Mouse (Mus musculus): ENCODE data around the gene Rnft2.

Rnft2 gene

DNA sequence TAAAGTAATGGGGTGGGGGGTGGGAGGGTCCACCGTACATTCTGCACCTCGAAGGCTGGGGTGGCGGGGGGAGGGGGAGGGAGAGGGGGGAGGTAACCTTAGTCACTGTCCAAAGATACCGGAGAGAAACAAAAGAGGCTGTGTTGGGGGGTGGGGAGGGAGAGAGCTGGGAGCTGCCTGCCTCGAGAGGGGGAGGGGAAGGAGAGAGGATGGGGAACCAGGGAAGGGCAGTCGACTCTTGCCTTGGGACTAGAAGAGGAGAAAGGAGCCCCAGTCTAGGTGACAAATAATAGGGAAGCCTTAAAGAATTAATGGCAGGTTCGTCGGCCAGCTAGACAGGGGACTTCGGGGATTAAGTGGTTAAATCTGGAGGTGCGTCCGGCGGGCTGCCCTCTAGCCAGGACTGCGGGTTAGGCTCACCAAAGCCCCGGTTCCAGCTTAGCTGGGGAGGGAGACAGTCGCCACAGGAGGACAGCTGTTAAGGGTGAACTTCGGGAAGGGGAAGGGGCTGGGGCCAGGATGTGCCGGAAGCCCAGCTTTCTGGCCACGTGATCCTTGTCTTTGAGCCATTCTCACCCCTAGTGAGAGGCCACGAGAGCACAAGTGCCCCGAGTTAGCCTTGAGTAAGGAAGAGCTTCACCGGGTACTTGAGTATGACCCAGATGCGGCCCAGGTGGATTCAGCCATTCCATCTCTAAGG lies 70.5 kb downstream of the Rnft2 start:
- peak; percentile 55 for DNase-seq (ENCODE audit: extremely low spot score)

DNA sequence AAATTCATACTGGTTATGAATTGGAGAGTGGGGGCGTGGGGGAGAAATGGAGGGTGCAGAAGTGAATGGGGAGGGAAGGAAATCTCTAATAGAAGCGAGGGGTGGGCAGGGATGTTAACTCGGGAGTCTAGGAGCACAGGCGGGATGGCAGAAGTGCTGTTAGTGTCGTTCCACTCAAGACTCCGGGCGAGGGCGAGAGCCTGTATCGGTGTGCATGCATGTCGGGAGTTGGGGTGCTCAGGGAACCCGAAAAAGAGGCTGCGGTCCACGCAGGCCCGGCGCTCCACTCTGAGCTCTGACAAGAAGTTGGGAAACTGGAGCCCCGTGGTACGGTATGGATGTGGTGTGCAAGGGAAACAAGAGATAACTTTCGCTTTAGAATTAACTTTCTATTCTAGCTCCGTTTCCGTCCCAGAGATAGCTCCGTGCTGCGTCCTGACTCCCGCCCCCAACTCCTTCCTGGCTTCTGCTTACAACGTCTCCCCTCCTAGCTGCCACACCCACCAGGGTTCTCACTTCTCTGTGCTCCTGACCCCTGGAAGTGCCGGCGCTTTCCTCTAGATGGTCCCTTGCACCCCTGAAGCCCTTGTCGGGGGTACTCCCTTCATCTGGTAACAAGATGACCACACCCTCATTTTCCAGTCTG lies 72.7 kb downstream of the Rnft2 start:
- peak; percentile 35 for DNase-seq (ENCODE audit: extremely low spot score)

DNA sequence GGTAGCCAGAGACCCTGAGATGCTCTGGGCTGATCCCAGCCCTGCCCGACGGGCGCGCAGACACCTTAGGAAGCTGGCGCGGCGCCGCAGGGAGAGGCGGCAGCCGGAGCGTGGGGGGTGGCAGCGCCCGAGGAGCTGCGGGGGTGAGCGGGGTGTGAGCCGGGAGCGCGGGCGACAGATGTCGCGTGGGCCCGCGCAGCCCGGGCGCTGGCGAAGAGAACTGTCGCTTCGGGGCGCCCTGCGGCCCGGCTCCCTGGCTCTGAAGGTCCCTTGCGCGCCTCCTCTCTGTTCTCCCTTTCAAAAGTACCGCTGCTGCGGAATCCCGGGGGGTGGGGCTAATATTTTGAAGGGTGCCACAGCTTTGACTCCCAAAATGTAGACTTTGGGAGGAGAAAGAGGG lies 73.3 kb downstream of the Rnft2 start:
- no peak for DNase-seq (ENCODE audit: extremely low spot score)

DNA sequence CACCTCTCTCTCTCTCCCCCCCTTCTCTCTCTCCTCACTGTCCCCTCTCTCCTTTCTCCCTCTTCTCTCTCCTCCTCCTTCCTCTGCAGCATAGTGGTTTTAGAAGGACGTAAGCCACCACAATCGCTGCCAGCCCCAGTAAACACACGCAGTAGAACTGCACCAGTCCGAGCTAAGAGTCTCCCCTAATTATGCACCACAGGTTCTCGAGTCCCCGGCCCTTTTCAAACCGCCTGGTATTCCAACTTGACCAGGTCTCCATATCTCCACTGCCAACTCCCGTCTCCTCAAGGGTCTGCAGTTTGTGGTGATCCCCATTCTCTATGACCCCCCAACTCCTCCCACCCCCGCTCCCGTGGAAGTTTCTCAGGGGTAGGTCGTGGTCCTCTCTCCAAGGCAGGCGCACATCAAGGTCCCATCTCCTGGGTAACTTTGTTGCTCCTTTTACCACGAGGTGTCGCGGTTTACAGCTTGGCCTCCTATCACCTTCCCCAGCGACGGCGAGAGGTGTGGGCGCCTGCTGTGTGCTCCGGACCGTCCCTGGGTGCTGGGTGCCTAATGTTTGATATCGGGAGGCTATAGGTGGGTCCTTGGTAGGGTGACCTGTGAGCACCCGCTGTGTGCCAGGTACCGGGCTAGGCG lies 73.9 kb downstream of the Rnft2 start:
- peak; percentile 53 for DNase-seq (ENCODE audit: extremely low spot score)

DNA sequence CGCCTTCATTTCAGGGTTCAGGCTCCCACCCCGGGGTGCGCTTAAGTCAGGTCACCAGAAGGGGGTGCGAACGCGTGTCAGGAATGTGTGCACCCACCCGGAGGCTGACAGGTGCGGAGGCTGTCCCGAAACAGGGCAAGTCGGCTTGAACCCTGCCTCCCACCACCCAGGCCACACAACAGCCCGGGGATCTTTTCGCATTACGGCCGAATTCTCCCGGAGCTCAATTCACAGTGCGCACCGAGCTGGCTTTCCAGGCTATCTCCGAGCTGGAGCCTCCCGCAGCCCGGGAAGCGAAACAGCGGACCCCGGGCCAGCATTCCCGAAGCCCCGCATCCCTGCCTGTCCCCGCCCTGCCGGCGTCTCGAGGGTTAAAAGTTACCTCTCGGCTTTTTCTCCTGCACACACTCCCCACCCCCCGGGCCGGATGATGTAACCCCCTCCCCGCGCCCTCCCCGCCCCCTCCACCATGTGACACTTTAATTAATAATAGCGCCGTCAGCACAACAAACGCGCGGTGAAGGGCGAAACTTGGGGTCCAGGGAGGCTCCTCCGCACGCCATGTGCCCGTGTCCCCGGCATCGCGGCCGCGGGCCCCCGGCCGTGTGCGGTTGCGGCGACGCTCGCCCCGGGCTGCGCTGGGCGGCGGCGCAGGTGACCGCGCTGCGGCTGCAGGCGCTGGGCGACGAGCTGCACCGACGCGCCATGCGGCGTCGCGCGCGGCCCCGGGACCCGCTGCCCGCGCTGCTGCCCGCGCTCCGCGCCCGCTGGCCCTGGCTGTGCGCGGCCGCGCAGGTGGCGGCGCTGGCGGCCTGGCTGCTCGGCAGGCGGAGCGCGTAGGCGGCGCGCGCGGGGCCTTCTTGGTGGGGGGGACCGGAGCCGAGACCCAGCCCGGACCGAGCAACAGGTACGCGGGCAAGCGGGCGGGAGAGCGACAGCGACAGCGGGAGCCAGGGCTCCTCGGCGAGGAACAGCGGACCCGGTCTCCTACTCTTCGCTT lies 75.4 kb downstream of the Rnft2 start:
- DNase-seq (ENCODE audit: extremely low spot score), result peak; percentile 42

DNA sequence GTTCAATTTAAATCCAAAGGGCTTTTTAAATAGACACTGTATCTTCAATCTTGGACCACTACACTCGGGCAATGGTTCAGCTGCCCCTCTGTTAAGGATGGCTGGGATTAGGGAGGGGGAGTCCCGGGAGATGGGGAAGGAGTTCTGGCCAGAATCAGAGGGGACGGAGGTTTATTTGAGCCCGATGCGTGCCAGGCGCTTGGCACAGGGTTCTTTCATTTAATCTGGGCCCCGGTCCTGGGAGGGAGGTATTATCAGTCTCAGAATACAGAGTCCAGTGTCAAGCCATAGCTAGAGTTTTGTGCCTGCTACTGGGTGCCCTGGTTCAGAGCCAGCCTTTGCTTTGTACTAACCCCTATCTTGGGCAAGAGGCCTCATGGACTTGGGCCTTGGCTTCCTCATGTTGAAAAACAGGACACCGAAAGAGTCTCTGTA lies 77.3 kb downstream of the Rnft2 start:
- DNase-seq (ENCODE audit: extremely low spot score), result no peak

DNA sequence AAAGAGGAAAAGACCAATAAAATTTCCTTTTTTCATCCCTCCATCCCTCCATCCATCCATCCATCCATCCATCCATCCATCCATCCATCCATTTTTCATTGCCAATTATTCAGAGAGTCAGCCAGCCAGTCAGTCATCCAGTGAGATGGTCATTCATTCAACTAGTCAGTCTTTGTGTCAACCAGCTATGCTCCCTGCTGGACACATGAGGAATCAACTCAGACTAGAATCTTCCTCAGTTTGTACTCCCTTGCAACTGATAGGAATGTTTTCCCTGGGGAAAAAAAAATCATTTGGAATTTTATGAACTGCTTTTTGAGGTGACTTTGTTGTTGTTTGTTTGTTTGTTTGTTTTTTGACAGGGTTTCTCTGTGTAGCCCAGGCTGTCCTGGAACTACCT lies 79.5 kb downstream of the Rnft2 start:
- no peak for DNase-seq (ENCODE audit: extremely low spot score)

DNA sequence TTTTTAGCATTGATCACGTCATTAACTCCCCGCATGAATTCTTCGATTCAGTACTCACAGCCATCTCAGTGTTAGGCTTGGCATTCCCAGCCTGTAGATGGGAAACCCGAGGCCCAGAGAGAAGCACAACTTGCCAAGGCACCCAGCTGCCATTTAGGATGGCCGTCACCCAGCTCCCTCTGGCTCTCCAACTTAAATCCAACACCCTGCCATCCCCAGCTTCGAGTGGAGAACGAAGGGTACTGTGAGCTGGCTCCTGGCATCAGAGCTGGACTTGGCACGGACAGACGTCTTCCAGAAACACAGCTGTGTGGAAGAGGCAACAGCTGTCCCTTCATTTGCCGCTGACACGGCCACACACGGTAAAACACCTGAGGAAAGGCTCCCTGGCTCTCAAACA lies 80.3 kb downstream of the Rnft2 start, which contains the start of gene Hrk:
Hrk (plus strand) TSS at position 68 of the 400 bp plus-strand sequence.
- DNase-seq (ENCODE audit: extremely low spot score), result no peak

DNA sequence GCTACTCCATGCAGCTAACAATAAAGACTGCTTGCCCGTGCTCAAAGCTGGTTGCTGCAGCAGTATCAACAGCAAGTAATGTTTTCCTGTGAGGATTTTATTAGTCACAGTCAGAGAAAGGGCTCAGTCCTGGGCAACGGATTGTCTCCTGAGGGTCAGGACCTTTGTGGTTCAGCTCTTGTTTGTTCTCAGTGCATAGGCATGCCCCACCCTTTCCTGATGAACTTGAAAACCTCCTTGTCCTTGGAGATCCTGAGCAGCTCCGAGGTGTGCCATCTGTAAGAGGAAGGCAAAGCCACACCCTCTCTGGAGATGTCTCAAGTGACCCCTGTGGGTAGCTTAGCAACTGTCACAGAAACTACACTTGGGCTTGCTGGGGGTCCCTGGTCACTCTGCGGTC lies 84.2 kb downstream of the Rnft2 start:
- no peak for DNase-seq (ENCODE audit: extremely low spot score)

DNA sequence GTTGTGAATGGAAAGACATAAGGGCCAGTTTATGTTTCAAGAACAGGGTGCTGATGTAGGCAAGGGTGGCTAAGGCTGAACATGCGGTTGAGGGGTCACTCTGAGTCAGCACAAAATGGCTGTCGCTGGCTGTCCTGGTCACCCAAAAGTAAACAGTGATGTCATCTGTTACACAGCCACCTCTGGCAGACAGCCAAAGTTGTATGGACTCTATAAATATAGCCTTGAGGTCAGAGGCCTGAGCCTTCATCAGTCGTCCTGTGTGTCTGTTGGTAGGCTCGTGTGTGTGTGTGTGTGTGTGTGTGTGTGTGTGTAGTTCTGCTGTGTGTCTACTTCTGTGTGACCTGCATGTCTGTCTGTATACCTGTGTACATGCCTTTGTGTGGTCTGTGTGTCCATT lies 87.9 kb downstream of the Rnft2 start:
- no peak for DNase-seq (ENCODE audit: extremely low spot score)

DNA sequence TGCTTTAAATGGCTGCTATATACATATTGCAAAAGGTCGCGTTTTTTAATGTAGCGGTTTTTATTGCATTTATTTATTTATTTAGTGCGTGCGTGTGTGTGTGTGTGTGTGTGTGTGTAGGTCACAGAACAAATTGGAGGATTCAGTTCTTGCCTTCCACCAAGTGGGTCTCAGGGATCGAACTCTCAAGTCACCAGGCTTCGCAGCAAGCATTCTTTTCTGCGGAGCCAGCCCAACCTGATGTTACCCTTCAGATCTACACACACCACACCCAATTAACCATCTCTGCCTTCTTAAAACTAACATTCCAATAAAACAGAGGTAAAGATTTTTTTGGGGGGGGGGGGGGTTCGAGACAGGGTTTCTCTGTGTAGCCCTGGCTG lies 89.4 kb downstream of the Rnft2 start:
- DNase-seq (ENCODE audit: extremely low spot score), result no peak

DNA sequence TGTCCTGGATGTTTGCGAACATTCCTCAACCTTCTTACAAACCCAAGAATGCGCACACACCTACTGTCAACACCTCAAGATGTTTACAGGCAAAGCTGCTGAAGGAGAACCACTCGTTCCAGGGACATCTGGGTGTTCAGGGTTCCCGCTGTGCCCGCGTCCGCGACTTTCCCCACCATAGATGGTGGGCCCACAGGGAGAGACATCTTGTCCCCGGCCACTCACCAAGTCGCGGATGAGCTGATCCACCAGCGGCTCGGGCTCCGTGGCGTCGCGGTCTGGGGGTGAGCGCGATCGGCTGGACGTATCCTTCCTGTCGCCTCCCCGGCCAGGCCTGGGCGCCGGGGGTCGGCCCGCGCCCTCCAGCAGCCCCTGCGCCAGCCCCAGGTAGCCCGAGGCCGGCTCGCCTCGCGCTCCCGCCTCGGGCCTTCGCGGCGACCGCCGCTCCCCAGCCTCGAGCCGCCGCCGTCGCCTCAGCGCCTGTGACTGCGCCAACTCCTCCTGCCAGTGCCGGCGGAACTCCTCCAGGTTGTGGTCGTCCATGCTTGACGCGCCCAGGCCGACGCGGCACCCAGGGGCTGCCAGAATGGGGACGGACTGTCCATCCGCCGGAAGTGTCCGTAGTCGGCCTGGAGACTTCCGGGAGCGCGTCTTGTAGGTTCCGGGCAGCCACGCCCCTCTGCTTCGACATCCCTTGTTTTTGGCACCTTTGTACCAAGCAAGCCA lies 89.9 kb downstream of the Rnft2 start, which contains the start of gene Fbxw8:
Fbxw8 (minus strand) TSS at position 626 of the 726 bp plus-strand sequence.
- peak; percentile 90 for DNase-seq (ENCODE audit: extremely low spot score)

DNA sequence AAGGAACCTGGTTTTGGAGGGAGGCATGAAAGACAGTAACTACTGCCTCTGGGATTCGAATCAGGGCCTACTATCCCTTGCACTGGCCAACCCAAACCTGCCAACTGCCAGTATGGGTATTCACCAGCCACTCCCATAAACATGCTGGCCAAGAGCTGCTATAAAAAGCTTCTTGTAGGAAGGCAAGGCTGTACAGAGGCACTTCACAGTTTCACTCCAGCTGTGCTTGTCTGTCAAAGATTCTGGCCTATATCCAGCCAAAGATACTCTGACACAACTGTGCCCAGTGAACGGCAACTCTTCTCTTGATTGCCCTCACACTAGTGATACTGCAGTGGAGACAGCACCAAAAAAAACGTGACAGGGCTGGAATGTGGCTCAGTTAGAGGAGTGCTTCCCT lies 95.2 kb downstream of the Rnft2 start:
- DNase-seq (ENCODE audit: extremely low spot score), result no peak

DNA sequence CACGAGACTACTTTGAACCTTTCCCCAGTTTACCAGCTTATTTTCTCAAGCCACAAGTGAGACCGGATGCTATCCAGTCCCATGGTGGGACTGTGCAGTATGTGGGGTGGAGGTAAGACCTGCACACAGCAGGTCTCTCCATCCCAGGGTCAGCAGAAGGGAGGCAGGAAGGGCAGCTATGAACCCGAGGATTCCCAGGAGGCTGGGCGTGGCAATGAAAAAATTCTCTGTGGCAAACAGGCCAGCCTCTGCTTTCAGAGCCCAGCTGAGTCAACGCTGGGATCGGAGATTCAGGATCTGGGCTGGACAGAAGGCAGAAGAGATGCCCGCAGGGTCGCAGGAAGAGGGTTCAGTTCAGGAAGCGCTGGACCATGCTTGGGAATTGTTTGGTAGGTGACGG lies 97.7 kb downstream of the Rnft2 start:
- DNase-seq (ENCODE audit: extremely low spot score), result no peak

DNA sequence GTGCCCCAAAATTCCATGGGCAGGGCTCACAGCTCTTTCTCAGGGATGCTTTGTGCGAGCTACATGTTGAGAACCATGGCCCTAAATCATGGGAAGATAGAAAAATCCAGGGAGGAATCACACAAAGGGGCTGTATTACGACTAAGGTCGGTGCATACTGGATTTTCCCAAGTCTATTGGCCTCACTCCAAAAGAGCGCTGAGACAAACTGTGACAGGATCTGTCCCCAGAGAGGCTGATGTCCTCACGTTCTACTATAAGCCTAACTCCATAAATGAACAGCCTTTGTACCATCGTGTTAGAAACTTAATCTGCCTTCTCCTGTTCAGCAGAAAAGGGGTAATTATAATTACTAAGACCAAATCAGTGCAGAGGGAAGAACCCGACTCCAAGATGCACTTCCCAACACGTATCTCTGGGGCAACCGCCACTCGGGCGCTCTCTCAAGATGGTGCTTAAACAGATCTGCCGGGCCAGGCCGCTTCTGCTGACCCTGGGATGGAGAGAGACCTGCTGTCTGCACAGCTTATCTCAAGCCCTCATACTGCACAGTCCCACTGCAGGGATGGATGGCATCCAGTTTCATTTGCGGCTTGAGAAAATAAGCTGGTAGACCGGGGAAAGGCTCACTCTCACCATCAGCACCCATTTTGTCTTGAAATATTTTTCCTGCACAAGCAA lies 98.8 kb downstream of the Rnft2 start:
- no peak for DNase-seq (ENCODE audit: extremely low spot score)

DNA sequence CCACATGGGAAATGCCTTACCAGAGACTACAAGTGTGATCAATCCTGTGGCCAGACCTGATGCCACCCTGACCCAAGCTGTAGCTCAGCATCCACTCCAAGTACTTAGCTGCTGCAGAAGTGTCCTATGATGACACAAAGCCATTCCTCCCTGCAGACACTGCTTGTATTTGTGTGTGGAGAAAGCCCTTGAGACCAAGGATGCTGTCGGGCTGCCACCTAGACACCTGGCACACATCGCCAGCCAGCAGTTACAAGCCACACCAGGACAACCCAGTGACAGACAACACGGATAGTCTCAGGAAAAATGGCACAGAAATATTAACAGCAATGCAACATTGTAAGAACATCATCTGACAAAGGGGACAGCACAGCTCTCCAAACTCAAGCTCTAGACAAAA lies 99.5 kb downstream of the Rnft2 start:
- DNase-seq (ENCODE audit: extremely low spot score), result no peak

DNA sequence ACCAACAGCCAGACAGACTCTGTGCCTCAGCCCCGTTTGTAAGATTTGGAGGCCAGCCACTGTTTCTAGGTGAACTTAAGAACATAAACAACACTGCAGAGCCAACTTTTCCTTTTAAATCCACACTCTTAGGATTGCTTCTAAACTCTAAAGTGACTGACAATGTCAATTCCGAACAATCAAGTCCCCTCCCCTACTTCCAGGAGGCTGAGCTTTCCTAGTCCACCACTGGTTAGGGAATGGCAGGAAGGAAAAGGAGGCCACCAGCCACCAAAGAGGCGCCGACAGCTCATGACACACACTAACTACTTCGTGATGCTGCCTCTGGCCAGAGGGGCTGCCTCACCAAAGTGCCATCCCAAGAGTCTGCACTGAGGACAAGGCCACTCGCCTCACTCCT lies 100.1 kb downstream of the Rnft2 start:
- no peak for DNase-seq (ENCODE audit: extremely low spot score)

DNA sequence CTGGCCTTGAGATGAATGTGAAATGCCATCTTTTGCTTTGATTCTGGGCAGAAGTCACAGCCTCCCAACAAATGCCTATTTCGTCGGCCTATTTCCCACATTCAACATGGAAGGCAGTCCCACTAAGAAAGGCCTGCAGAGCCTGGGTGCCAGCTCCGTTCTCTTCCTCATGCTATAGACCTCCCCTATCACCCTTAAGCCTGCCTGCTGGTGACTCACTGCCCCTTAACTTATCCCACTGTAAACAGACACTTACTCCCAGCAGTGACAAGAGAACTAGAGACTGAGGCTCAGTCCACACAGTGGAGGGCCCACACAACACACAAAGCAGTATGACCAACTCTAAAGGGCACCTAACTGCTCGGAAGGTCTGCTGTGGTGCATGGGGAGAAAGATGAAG lies 100.6 kb downstream of the Rnft2 start:
- no peak for DNase-seq (ENCODE audit: extremely low spot score)

DNA sequence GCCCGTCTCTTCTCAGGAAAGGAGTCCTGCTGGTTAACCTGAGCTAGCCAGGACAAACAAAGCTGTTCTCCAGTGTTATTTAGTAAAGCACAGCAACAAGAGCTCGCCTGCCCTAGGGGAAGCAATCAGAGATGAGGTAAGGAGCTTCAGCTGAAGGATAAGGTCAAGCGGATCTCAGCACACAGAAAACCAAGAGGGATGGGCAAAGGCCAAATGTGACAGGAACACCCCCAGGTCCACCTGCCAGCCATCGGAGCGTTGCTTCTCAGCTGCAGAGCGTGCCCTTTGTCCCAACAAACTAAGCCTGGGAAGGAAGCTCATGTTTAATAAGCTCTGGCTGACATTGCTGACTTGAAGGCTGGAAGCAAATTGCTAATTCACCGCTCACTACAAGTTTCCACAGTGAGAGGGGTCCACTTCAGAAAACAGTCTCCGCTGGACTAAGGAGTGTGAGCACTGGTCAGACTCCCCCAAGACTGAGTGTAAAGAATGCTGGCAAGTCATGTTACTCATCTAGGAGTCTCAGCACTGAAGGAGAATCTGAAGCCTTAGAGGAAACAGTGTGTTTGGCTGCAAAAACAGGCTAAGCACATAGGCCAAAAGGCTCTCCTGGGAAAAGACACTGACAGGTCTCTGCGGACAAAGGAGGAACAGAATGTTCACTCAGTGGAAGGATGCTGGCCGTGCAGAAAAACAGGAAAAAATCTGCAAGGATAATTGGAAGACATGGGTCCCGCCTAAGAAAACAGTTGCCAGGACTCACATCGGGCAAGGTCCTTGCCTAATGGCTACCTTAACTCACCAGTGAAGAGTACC lies 101.5 kb downstream of the Rnft2 start:
- DNase-seq (ENCODE audit: extremely low spot score), result no peak

DNA sequence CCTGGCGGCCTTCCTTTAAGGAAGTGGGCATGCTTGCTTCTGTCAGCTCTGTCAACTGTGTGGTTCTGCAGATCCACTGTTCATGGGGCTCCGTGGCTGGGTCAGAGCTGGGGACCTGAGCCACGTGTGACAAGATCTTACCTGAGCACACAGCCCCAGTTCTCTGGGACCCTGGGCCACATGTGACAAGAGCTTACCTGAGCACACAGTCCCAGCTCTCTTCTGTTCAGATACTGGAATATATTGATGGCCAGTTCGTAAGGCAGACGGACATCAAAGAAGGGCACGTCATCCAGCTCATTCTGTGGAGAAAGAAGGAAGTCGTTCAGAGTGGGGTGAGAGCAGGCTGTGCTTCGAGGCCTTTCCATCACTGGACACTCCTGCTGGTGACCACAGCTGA lies 102.4 kb downstream of the Rnft2 start:
- DNase-seq (ENCODE audit: extremely low spot score), result no peak

Measured in embryo, embryonic 9.5 days (tissue).